Mouse (Mus musculus) heart, postnatal 25 days (tissue): ENCODE results near the gene Hist1h3f. TPM values are rescaled to one million over a fixed set of nuclear protein-coding genes. Genes with fewer than 3 reads are reported as not detected.
"Not testable (repeated sequence)": the region's sequence is repeated elsewhere in the genome, so short reads cannot be mapped to it uniquely, and the experiment has no call there.

Experiments used
- DNase-seq: peaks from one replicate; pipeline ENCODE4 v3.0.0; 2022; ENCODE audit warnings: low spot score
- intact Hi-C: fragments of 180-260 bp; cut with DNase I; formaldehyde crosslinking; loops from one replicate; pipeline ENCODE4 v1.15.1; 2025
- total RNA-seq, 2 experiments: library from RNA; stranded (reverse); gene quantifications; 2 replicates each; pipeline ENCODE4 v1.2.3; 2021

Gene Hist1h3f
- total RNA-seq, 2 experiments from 2014 or later: 6.4 to 10.6 TPM

DNA sequence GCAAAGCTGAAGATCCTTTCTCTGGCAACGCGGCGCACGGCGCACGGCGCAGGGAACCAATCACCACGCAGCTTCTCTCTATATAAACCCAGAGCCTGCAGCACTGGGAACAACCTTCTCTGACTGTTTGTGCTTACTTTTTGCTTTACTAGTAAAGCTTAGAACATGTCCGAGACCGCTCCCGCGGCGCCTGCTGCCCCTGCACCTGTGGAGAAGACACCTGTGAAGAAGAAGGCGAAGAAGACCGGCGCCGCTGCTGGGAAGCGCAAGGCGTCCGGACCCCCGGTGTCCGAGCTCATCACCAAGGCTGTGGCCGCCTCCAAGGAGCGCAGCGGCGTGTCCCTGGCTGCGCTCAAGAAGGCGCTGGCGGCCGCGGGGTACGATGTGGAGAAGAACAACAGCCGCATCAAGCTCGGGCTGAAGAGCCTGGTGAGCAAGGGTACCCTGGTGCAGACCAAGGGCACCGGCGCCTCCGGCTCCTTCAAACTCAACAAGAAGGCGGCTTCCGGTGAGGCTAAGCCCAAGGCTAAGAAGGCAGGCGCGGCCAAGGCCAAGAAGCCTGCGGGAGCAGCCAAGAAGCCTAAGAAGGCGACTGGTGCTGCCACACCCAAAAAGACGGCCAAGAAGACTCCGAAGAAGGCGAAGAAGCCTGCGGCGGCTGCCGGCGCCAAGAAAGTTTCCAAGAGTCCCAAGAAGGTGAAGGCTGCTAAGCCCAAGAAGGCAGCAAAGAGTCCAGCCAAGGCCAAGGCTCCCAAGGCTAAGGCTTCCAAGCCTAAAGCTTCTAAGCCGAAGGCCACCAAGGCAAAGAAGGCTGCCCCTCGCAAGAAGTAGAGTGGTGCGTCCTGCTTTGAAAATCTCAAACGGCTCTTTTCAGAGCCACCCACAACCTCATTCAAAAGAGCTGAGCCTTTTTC lies 11.3 kb downstream of the Hist1h3f start:
- peak; percentile 52 for DNase-seq
- intact Hi-C loops: no loop called here

- intact Hi-C loops: no loop called here
- peak; percentile 45 for DNase-seq
Observed at GRCm38 (mm10) chr13:23555839-23556416, 12.1 kb downstream of the Hist1h3f start.

- DNase-seq: no peak
- intact Hi-C loops: no loop called here
Observed at GRCm38 (mm10) chr13:23556906-23557305, 13.1 kb downstream of the Hist1h3f start.

GRCm38 (mm10) chr13:23560699-23561098 lies 16.8 kb downstream of the Hist1h3f start:
- intact Hi-C loops, DNase-seq: not testable (repeated sequence)

DNA sequence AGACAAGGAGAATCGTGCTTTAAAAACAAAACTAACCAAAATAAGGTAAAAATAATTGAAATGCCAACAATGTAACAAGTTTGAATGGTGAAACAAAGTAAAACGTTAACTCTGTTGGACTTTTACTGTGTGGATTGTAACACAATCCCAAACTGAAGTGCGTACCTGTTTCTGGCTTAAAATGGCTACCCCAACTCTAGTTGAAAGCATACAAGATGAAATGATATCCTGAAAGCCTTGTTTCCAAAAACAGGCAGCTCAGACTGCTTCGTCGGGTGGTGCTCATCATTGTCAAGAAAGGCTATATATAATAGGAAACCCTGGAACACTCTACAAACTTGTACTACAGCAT lies 17.7 kb downstream of the Hist1h3f start:
- DNase-seq, intact Hi-C loops: not testable (repeated sequence)

- intact Hi-C loops: not testable (repeated sequence)
- DNase-seq: peak; percentile 86
Observed at GRCm38 (mm10) chr13:23561883-23562659, 18.2 kb downstream of the Hist1h3f start, which contains the start of gene Hist1h3e. Gene Hist1h3e, minus strand, starts transcription at chr13:23562369.

GRCm38 (mm10) chr13:23562699-23563462 lies 19.0 kb downstream of the Hist1h3f start:
- intact Hi-C loops: no loop called here
- DNase-seq: no peak

DNA sequence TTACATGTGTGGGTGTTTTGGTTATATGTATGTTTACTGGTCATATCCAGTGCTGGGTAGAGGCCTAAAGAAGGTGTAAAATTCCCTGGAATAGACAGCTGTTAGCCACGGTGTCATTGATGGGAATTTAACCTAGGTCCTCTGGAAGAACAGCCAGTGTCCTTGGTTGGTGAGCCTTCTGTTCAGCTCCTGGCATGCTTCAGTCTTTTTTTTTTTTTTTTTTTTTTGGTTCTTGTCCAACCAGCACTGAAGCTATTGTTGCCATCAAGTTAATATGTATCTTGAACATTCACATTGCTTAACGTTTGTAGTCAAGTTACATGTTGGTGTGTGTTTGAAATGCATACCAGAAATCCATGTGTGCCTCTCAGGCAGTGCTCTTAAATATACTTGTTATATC lies 20.6 kb downstream of the Hist1h3f start:
- intact Hi-C loops: no loop called here
- no peak for DNase-seq

DNA sequence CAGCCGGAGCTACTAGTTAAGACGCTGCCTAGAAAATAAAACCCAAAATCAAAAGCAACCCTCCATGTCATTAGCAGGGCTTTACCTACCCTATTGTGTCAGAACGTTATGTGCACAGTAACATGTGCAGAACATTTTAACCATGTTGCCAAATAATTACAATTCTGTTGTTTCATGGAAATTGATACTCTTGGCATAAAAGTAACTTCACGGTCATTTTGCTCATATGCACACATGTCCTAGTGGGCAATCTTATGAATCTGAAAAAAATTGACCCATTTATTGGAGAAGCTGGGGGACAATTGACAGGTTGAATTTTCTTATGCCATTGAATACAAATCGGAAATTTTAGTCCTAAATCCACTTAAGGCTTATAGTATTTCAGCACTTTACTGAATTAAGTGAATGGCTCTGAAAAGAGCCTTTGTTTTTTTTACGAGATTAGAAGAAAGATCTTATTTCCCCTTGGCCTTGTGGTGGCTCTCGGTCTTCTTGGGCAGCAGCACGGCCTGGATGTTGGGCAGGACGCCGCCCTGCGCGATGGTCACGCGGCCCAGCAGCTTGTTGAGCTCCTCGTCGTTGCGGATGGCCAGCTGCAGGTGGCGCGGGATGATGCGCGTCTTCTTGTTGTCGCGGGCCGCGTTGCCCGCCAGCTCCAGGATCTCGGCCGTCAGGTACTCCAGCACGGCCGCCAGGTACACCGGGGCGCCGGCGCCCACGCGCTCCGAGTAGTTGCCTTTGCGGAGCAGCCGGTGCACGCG lies 26.6 kb downstream of the Hist1h3f start:
- intact Hi-C loops, DNase-seq: not testable (repeated sequence)

- DNase-seq: peak; percentile 51
- intact Hi-C loops: no loop called here
Observed at GRCm38 (mm10) chr13:23571022-23571503, 27.2 kb downstream of the Hist1h3f start, which contains the start of the genes Hist1h2ae and Hist1h2bg. Gene Hist1h2ae, minus strand, starts transcription at chr13:23571220. Gene Hist1h2bg, plus strand, starts transcription at chr13:23571396.

DNA sequence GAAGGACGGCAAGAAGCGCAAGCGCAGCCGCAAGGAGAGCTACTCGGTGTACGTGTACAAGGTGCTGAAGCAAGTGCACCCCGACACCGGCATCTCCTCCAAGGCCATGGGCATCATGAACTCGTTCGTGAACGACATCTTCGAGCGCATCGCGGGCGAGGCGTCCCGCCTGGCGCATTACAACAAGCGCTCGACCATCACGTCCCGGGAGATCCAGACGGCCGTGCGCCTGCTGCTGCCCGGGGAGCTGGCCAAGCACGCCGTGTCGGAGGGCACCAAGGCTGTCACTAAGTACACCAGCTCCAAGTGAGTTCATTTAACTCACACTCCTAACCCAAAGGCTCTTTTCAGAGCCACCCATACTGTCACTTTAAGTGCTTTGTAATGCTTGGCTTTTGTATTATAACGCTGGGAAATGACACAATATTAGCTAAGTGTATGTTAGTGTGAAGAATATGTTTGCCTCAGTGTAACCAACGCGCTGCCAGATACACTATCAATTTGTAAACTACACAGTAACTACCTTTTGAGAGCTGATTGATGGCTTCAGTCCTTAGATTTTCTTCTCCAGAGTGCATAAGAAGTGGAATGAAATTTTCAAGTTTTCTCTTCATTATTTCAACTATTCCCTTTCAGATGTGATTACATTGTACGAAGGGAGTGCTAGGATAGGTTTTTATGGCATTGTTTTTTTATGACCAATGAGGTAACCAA lies 27.8 kb downstream of the Hist1h3f start:
- intact Hi-C loops, DNase-seq: not testable (repeated sequence)

GRCm38 (mm10) chr13:23572218-23573033 lies 28.6 kb downstream of the Hist1h3f start:
- intact Hi-C loops: no loop called here
- DNase-seq: no peak

DNA sequence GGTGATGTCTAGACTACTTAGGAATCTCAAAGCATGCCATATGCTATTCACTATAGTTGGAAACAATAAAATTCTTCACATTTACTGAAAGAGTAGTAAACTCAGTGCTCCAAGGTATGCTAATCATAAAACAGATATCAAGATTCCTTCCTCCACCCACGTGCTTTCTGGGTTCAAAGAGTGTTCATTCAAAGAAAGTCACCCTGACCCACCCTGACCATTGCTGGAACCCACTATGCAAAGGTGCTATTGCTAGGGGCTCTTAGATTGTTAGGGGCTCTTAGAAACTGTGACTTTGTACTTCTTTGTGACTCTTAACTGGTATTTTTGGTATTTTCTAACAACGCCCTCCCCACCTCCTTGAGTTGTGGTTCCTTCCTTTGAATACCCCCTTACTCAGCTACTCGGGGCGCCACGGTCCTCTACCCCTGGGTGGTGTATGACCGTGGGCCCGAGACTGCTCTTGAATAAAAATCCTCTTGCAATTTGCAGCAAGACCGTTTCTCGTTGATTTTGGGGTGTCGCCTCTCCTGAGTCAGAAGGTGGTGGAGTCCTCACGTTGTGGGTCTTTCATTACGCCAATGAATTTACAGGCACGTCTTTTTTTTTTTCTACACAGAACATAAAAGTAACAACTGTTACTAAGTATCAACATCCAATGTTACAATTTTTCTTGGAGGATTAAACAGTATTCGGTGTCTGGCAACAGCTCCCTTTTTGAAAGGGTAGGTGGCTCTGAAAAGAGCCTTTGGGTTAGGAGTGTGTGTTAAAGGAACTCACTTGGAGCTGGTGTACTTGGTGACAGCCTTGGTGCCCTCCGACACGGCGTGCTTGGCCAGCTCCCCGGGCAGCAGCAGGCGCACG lies 29.4 kb downstream of the Hist1h3f start:
- DNase-seq, intact Hi-C loops: not testable (repeated sequence)

DNA sequence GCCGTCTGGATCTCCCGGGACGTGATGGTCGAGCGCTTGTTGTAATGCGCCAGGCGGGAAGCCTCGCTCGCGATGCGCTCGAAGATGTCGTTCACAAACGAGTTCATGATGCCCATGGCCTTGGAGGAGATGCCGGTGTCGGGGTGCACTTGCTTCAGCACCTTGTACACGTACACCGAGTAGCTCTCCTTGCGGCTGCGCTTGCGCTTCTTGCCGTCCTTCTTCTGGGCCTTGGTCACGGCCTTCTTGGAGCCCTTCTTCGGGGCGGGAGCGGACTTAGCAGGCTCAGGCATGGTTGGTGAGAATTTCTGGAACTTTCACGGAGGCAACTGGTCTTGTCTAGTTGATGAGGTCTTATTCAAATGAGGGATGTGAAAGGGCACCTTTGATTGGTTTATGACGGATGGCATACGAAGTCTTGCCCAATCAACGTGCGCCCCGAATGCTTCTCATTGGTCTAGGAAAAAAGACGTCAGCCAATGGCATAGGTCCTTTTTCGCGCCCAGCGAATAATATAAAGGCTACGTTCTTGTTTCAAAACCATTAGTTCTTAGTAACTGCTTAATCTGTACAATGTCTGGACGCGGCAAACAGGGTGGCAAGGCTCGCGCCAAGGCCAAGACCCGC lies 30.2 kb downstream of the Hist1h3f start, which contains the start of the genes Hist1h2bf and Hist1h2ad:
Hist1h2bf (minus strand) TSS at position 299 of the 627 bp plus-strand sequence.
Hist1h2ad (plus strand) TSS at position 484 of the 627 bp plus-strand sequence.
- DNase-seq: peak; percentile 86
- intact Hi-C loops: not testable (repeated sequence)

DNA sequence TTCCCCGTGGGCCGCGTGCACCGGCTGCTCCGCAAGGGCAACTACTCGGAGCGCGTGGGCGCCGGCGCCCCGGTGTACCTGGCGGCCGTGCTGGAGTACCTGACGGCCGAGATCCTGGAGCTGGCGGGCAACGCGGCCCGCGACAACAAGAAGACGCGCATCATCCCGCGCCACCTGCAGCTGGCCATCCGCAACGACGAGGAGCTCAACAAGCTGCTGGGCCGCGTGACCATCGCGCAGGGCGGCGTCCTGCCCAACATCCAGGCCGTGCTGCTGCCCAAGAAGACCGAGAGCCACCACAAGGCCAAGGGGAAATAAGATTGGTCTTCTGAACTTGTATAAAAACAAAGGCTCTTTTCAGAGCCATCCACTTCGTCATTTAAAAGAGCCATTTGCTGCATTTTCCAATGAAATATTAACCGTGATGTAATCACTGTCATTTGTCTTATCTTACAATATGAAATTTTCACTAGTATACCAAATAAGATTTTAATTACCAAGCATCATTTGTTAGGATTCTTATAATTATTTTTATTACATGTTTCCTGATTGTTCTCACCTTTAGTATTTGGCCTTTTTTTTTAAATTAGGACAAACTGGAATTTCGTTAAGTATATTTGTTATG lies 30.8 kb downstream of the Hist1h3f start:
- intact Hi-C loops, DNase-seq: not testable (repeated sequence)
